Mouse (Mus musculus) gastrocnemius, adult 18-20 months (tissue): ENCODE measurements at regions not wholly inside any gene's neighbourhood (a gene's known extent, or its start where the extent isn't known, plus 50 kb on each side); places are given as distances from the start of the nearest gene placed in this dataset.

Experiments
- DNase-seq: peaks from one replicate; pipeline ENCODE4 v3.0.0; 2021; ENCODE audit warnings: low spot score

- DNase-seq, result no peak
Measured at GRCm38 (mm10) chr12:21492549-21493291, 75.3 kb upstream of the Ywhaq start.

GRCm38 (mm10) chr12:21481644-21482043 lies 64.2 kb upstream of the Ywhaq start:
- DNase-seq, result no peak

GRCm38 (mm10) chr12:21480226-21480625 lies 62.8 kb upstream of the Ywhaq start:
- no peak for DNase-seq

- DNase-seq, result no peak
Measured at GRCm38 (mm10) chr12:21479251-21479650, 61.8 kb upstream of the Ywhaq start.

- no peak for DNase-seq
Measured at GRCm38 (mm10) chr12:21476516-21476915, 59.1 kb upstream of the Ywhaq start.

GRCm38 (mm10) chr12:21472951-21473710 lies 55.7 kb upstream of the Ywhaq start:
- no peak for DNase-seq

- DNase-seq, result peak; percentile 84
Measured at GRCm38 (mm10) chr12:21472487-21472886, 55.0 kb upstream of the Ywhaq start.

- no peak for DNase-seq
Measured at GRCm38 (mm10) chr12:21471986-21472385, 54.5 kb upstream of the Ywhaq start.

GRCm38 (mm10) chr12:21470286-21470685 lies 52.8 kb upstream of the Ywhaq start:
- no peak for DNase-seq
